Mouse (Mus musculus) hindbrain, embryonic 13.5 days (tissue): ENCODE data around the gene Gm10309. TPM values are rescaled to one million over a fixed set of nuclear protein-coding genes. Genes with fewer than 3 reads are reported as not detected.

Experiments
- ATAC-seq: fragments of 200-750 bp; cut with Nextera tagmentation; 2 replicates; pipeline ENCODE4 v1.8.0; 2017; ENCODE audit warnings: moderate TSS enrichment; ENCODE audit not compliant: low FRiP score
- H3K27ac ChIP-seq: fragments of 300-500 bp; sonication (generic); 2 replicates; pipeline ENCODE4 v1.5.1; 2015; ENCODE audit warnings: inconsistent platforms, mild to moderate bottlenecking, moderate library complexity
- H3K27me3 ChIP-seq: fragments of 300-500 bp; sonication (generic); 2 replicates; pipeline ENCODE4 v1.6.1; 2015; ENCODE audit warnings: mild to moderate bottlenecking, inconsistent platforms
- H3K36me3 ChIP-seq: fragments of 300-500 bp; sonication (generic); 2 replicates; pipeline ENCODE4 v1.6.1; 2015; ENCODE audit warnings: mild to moderate bottlenecking, inconsistent platforms
- H3K4me1 ChIP-seq: fragments of 300-500 bp; sonication (generic); replicated peaks from 2 replicates; pipeline ENCODE4 v1.6.1; 2015; ENCODE audit warnings: inconsistent platforms
- H3K4me2 ChIP-seq: fragments of 300-500 bp; sonication (generic); 2 replicates; pipeline ENCODE4 v1.6.1; 2015; ENCODE audit warnings: inconsistent platforms, mild to moderate bottlenecking, moderate library complexity
- H3K4me3 ChIP-seq: fragments of 300-500 bp; sonication (generic); 2 replicates; pipeline ENCODE4 v1.5.1; 2015; ENCODE audit warnings: mild to moderate bottlenecking, inconsistent platforms
- H3K9ac ChIP-seq: fragments of 300-500 bp; sonication (generic); 2 replicates; pipeline ENCODE4 v1.6.1; 2015; ENCODE audit warnings: mild to moderate bottlenecking, inconsistent platforms
- H3K9me3 ChIP-seq: fragments of 300-500 bp; sonication (generic); 2 replicates; pipeline ENCODE4 v1.6.1; 2016; ENCODE audit warnings: inconsistent platforms
- whole genome bisulfite sequencing: fragments of 180-500 bp; shearing (Covaris S2); methylation state at CpG from one replicate; pipeline ENCODE4 v1.1.7; 2015; 5-methylcytosine and 5-hydroxymethylcytosine counted together
- polyA plus RNA-seq: library from polyadenylated mRNA; unstranded; fragments of >200 nt; fragmentation: Nextera tagmentation; extraction: Ambion mirVana; gene quantifications from 2 replicates; pipeline ENCODE4 v1.2.1, GENCODE M21; 2015

The Gm10309 gene
- polyA plus RNA-seq, 1 experiment from 2014 or later: 0.35 TPM

DNA sequence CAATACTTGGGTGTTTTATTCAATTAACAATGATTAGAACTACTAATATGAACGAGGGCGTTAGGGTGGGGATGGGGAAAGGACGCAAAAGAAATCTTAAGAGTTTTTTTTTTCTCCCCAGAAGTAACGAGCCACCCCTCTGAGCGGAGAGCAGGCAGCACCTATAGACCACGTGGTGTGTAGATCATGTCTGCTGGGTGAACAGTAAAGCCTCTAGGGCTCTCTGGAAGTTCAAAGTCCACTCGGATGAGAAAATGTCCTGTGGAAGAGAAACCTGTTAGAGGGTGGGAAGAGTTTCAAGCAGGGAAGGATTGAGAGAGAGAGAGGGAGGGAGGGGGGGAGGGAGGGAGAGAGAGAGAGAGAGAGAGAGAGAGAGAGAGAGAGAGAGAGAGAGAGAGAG is 38.6 kb downstream of the Gm10309 start:
- no peak overlapping the region for H3K9ac ChIP-seq
- H3K9me3 ChIP-seq: no peaks in the 10 kb centered on the region
- ATAC-seq: no peak
- no peaks in the 10 kb centered on the region for H3K36me3 ChIP-seq
- 68% methylated on average over 7 of the region's 7 CpGs for WGBS
- no peak overlapping the region for H3K4me2 ChIP-seq
- no peaks in the 10 kb centered on the region for H3K27me3 ChIP-seq
- H3K4me1 ChIP-seq: peaks cover 38% of the 10 kb centered on the region
- H3K27ac ChIP-seq: no peak overlapping the region
- H3K4me3 ChIP-seq: no peak overlapping the region

DNA sequence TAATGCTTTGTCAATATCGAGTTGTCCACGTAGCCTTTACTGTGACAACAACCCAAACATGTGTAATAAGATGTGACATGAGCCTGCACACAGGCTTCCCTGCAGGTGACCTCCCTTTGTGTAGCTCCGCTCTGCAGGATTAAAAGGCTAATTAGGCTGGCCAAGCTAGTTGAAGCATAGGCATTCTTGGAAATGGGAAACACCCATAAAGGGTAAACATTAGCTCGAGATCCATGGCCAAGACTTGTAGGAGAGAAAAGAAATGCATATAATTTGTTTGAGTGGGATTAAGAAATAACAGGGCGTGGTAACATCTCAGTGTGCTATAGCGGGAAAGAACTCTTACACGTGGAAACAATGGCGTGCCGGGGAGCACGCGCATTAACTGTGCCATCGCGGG is 39.2 kb downstream of the Gm10309 start:
- peaks cover 41% of the 10 kb centered on the region for H3K4me1 ChIP-seq
- WGBS: 44% methylated on average over 13 of the region's 13 CpGs
- ATAC-seq: no peak
- no peak overlapping the region for H3K9ac ChIP-seq
- H3K27ac ChIP-seq: no peak overlapping the region
- H3K27me3 ChIP-seq: no peaks in the 10 kb centered on the region
- H3K4me3 ChIP-seq: no peak overlapping the region
- no peaks in the 10 kb centered on the region for H3K9me3 ChIP-seq
- H3K4me2 ChIP-seq: no peak overlapping the region
- H3K36me3 ChIP-seq: no peaks in the 10 kb centered on the region

DNA sequence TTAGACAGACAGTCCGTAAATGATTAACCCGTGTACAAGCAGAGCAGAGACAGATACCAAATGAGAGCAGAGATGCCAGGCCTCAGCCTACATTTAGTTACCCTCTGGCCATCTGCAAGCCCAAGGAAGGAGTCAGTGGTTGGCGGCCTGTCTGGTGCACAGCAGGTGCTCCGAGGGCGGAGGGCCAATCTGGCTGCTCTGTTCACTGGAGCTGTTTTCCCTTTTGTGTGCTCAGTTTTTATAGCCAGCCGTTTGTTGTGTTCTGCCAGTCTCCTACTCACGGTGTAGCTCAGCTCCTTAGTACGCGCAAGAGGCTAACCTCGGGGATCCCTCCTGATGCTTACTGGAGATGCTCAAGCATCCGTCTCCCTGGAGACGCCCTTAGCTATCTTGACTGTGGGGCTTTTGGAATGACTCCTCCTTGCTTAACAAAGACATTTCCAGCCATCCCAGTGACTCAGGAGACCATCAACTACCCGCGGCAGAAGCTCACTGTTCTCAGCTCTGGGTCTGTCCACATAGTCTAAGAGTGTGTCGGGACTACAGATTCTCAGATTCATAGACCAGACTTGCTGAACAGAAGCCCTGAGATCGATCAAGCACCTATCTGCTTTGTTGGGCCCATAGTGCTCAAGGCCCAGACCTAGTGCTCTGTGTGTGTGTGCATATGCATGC is 40.2 kb downstream of the Gm10309 start:
- ATAC-seq: peak; percentile 36
- Histone ChIP-seq H3K4me2 (no peak overlapping the region), H3K9ac (no peak overlapping the region), H3K9me3 (no peaks in the 10 kb centered on the region), H3K27me3 (no peaks in the 10 kb centered on the region), H3K27ac (peak overlapping the region; percentile 40), H3K4me3 (no peak overlapping the region), H3K36me3 (no peaks in the 10 kb centered on the region), H3K4me1 (peaks cover 47% of the 10 kb centered on the region)
- WGBS: 34% methylated on average over 16 of the region's 16 CpGs

DNA sequence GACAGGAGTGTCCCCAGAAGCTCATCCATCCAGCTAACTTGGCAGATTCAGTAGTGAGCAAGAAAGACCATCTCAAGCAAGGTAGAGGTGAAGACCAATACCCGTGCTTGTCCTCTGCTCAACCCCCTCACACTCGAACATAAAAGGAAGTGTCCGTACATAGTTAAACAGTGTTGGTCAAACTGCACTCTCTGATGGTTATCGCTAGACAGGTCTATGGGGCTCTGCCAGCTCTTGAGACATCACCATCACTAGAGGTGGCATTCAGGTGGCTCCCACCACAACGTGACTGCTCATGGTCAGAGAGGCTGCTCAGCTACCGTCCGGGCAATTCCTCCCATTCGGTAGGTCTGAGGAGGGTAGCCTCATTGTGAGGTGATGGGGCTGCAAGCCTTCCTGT is 40.8 kb downstream of the Gm10309 start:
- H3K9ac ChIP-seq: no peak overlapping the region
- H3K27ac ChIP-seq: peak overlapping the region; percentile 40
- no peaks in the 10 kb centered on the region for H3K36me3 ChIP-seq
- no peak for ATAC-seq
- peaks cover 41% of the 10 kb centered on the region for H3K4me1 ChIP-seq
- H3K27me3 ChIP-seq: no peaks in the 10 kb centered on the region
- H3K4me2 ChIP-seq: no peak overlapping the region
- H3K9me3 ChIP-seq: no peaks in the 10 kb centered on the region
- no peak overlapping the region for H3K4me3 ChIP-seq
- 86% methylated on average over 8 of the region's 8 CpGs for WGBS

DNA sequence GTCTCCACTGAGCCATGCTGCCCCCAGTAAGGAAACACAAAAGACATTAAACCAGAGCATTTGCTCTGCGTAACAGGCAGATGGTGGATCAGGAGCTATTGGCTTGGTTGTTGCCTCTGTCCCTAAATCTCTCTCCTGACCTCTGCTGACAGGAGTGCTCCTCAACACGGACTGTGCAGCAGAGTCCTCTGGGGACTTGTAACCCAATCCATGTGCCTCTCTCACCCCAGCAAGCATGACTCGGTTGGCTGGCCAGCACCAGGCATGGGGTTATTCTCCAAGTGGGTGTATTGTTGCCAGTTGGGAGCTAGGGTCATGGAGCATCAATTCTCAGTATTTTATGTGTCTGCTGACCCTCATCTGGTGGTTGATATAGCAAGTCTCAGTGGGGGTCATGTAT is 41.7 kb downstream of the Gm10309 start:
- Histone ChIP-seq H3K4me3 (no peak overlapping the region), H3K27ac (no peak overlapping the region), H3K4me1 (peaks cover 33% of the 10 kb centered on the region), H3K36me3 (no peaks in the 10 kb centered on the region), H3K4me2 (no peak overlapping the region), H3K27me3 (no peaks in the 10 kb centered on the region), H3K9ac (no peak overlapping the region), H3K9me3 (no peaks in the 10 kb centered on the region)
- no peak for ATAC-seq
- WGBS: 76% methylated on average over 3 of the region's 3 CpGs

DNA sequence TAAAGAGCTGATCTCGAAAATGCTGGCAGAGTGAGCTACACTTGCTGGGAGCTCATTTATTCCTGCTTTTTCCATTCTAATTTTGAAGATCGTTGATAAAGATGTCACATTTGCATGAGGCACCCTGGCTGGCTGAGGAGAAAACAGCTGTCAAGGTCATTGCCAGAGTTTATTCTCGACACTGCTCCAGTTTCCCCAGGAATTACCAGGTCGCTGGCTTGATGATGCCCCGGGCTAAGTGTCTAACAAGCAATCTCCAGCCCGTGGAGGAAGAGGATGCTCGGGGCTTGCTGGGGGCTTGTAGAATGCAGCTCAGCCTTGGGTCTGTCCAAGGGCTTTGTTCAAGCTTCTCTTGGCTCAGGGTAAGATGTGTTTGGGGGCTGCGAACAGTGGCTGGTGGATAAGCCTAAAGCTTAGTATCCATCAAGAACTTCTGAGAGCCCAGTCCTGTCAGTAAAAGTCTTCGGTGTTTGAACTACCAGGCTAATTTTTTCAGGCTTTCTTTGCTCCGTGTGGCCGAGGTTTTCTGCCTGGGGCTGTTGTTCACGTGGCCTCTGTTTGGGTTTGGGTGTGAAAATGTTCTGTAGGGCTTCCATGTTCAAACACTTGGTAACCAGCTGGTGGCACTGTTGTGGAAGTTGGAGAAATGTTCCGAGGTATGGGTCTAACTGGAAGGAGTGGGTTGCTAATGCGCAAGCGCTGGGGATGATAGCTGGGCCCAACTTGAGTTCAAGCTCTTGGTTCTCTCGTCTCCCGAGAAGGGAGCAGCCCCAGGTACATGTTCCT is 44.2 kb downstream of the Gm10309 start:
- Histone ChIP-seq H3K9me3 (no peaks in the 10 kb centered on the region), H3K9ac (no peak overlapping the region), H3K27ac (peak overlapping the region; percentile 66), H3K36me3 (no peaks in the 10 kb centered on the region), H3K27me3 (no peaks in the 10 kb centered on the region), H3K4me1 (peaks cover 24% of the 10 kb centered on the region), H3K4me2 (no peak overlapping the region), H3K4me3 (no peak overlapping the region)
- 64% methylated on average over 17 of the region's 17 CpGs for WGBS
- no peak for ATAC-seq

DNA sequence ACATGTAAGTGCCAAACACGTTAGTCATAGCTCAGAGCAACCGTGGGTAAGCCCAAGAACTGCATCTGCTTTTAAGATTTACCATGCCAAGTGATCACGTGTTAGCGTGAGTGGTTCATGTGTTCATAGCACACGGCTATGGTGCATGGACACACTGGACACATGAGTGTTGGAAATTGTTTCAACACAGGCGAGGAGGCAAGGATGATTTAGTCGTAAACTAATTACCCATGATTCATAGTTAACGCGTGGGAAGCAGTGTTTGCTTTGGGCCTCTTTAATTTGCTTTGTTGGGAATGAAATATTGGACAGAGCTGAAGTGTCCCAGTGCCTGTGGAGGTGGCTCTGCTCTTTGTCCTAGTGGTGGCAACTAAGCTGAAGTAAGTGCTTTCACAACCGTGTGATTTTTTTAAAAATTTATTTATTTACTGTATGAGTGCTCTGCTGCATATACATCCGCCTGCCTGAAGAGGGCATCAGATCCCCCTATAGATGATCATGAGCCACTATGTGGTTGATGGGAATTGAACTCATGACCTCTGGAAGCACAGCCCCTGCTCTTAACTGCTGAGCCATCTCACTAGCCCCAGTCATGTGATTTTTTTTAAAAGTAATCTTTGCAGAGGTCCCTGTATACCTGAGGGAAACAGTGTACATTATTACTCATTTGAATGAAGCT is 46.6 kb downstream of the Gm10309 start:
- no peak for ATAC-seq
- no peak overlapping the region for H3K9ac ChIP-seq
- no peak overlapping the region for H3K4me2 ChIP-seq
- H3K27me3 ChIP-seq: no peaks in the 10 kb centered on the region
- no peaks in the 10 kb centered on the region for H3K36me3 ChIP-seq
- WGBS: 87% methylated on average over 11 of the region's 11 CpGs
- H3K4me3 ChIP-seq: no peak overlapping the region
- peaks cover 10% of the 10 kb centered on the region for H3K4me1 ChIP-seq
- H3K9me3 ChIP-seq: no peaks in the 10 kb centered on the region
- H3K27ac ChIP-seq: no peak overlapping the region

DNA sequence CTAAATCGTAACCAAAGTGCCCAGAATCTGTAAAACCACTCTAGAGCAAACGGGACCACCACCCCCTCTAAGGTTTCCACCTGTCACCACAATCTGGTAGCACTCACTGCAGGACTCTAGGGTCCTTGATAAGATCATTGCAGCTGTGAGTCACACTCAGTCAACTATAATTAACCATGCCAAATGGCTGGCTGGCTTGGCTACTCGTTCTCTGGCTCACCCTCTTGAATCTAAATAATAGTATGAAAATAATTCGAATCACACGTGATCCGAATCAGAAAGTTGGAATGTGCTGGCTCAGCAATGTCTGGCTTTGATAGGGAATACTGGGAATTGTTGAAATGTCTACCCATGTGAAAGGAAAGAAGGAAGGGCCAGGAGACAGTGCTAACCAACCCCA is 48.5 kb downstream of the Gm10309 start:
- no peak overlapping the region for H3K4me2 ChIP-seq
- H3K27ac ChIP-seq: no peak overlapping the region
- ATAC-seq: no peak
- peaks cover 10% of the 10 kb centered on the region for H3K4me1 ChIP-seq
- H3K27me3 ChIP-seq: no peaks in the 10 kb centered on the region
- no peaks in the 10 kb centered on the region for H3K36me3 ChIP-seq
- WGBS: 75% methylated on average over 6 of the region's 6 CpGs
- no peak overlapping the region for H3K9ac ChIP-seq
- H3K9me3 ChIP-seq: no peaks in the 10 kb centered on the region
- no peak overlapping the region for H3K4me3 ChIP-seq

DNA sequence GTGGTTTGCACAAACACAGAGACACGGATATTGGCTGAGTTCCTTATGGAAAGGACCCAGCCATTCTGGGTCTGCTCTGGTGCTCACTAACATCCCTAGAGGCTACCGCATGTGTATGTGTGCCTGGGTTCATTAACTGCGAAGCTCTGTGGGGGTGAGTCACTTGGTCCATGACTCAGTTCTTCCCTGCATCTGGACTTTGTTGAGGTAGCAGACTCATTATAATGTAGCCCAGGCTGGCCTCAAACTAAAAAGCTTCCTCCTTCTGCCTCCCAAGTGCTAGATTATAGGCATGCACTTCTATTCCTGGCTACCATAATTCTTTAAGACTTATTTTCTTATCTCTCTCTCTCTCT is 50.7 kb downstream of the Gm10309 start:
- Histone ChIP-seq H3K4me2 (no peak overlapping the region), H3K27ac (no peak overlapping the region), H3K4me1 (no peaks in the 10 kb centered on the region), H3K27me3 (no peaks in the 10 kb centered on the region), H3K9me3 (no peaks in the 10 kb centered on the region), H3K4me3 (no peak overlapping the region), H3K36me3 (no peaks in the 10 kb centered on the region), H3K9ac (no peak overlapping the region)
- no peak for ATAC-seq
- 92% methylated on average over 3 of the region's 3 CpGs for WGBS

DNA sequence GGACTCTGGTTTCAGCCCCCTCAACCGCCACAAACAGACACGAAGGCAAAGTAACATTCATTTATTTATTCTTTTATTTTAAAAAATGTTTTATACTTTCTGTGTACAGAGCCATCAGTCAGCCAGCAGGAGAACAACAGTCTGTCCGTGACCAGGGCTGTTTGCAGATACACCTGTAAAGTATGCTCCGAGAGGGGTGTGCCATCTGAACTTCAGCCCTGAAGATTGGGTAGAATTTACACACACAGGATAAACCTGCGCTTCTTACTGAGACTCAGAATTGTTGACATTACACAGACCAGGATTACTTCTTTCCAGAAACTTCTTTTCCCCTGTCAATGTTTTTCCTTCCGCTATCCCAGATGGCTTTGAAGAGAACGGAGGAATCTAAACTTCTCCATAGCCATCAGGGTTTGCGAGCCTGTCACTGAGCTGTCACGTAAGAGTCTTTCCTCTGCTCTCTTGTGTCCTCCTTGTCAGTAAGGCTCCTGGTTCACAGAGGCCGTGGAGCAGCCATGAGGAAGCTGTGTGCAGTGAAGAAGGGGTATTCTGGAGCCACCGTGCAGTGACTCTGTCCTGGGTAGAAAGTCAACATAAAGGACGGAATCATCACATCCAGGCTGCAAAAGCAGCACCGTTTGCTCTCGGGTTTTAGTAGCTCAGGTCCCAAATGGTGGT is 51.2 kb downstream of the Gm10309 start:
- no peak overlapping the region for H3K9ac ChIP-seq
- no peaks in the 10 kb centered on the region for H3K36me3 ChIP-seq
- no peaks in the 10 kb centered on the region for H3K9me3 ChIP-seq
- H3K4me1 ChIP-seq: no peaks in the 10 kb centered on the region
- no peak overlapping the region for H3K4me3 ChIP-seq
- H3K27ac ChIP-seq: no peak overlapping the region
- H3K27me3 ChIP-seq: no peaks in the 10 kb centered on the region
- no peak overlapping the region for H3K4me2 ChIP-seq
- WGBS: 93% methylated on average over 14 of the region's 14 CpGs
- ATAC-seq: no peak

DNA sequence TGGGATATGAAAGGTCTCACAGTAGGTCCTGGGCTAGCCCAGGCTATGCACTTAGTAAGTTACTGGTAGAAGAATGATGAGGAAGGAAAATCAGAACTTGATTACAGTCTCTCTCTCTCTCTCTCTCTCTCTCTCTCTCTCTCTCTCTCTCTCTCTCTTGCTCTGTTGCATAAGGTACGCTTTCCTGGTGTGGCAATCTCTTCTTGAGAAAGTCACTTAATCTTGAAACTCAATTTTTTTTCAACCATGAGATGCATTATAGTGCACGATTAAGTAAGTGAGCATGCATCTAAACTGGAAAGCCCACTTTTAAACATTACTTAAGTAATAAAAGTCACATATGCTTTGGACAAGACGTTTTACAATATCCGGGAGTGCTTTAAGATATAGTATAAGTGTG is 52.1 kb downstream of the Gm10309 start:
- 91% methylated on average over 4 of the region's 4 CpGs for WGBS
- H3K27me3 ChIP-seq: no peaks in the 10 kb centered on the region
- no peak overlapping the region for H3K4me3 ChIP-seq
- H3K9ac ChIP-seq: no peak overlapping the region
- no peak overlapping the region for H3K4me2 ChIP-seq
- 0 out of 2 replicates have a peak, but pooled peaks cover 3% of the 10 kb centered on the region for H3K9me3 ChIP-seq
- no peak overlapping the region for H3K27ac ChIP-seq
- H3K36me3 ChIP-seq: no peaks in the 10 kb centered on the region
- no peak for ATAC-seq
- no peaks in the 10 kb centered on the region for H3K4me1 ChIP-seq
